Comparison of ENCODE assay signal across 12 mouse cellular contexts in the genomic region with DNA sequence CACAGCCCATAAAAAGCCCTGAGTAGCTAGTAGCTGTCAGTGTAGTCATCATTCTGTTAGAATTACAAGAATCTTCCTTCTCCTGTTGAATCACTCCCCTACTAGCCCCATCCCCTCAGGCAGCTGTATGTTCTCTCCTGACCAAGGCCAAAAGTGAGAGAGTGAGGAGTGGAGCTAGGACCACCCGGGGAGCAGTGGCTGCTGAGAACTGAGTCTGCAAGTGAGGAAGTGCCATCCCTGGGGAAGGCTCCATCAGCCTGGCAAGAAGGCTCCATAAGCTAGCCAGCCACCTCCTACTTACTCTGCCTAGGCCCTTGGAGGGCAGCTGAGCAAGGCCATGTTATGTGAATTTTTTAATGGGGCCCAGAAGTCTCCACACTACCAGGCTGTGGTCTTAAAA. TPM values are rescaled to one million over a fixed set of nuclear protein-coding genes. Genes with fewer than 3 reads are reported as not detected.
A peak's percentile ranks its signal among the peaks of the same experiment; 100 is the strongest.
DNase-seq lines count a peak whose midpoint lies in the region; ATAC-seq and TF ChIP-seq lines count a peak whose summit lies in the region.
"Had no signal": no experiment of that assay in that cellular context is flagged by ENCODE, and none has a peak within 500 bp of the region (broad histone marks: within the 10 kb centered on the region; RNA-seq: fewer than 3 reads in every experiment).

No protein-coding gene starts in this region.

- H3K27me3 ChIP-seq in heart, embryonic 15.5 days, result no peaks in the 10 kb centered on the region
- H3K27me3 ChIP-seq in neural tube, embryonic 13.5 days, result no peaks in the 10 kb centered on the region
- H3K27me3 ChIP-seq in neural tube, embryonic 15.5 days (replicated peaks), result no peaks in the 10 kb centered on the region
- H3K27me3 ChIP-seq in heart, postnatal 0 days (ENCODE audit: control insufficient read depth, insufficient read depth, low read length), result no peaks in the 10 kb centered on the region
- H3K27me3 ChIP-seq in stomach, postnatal 0 days (ENCODE audit: control insufficient read depth, insufficient read depth, low read length), result no peaks in the 10 kb centered on the region

- no peaks in the 10 kb centered on the region for H3K9me3 ChIP-seq in heart, embryonic 15.5 days (replicated peaks)
- no peaks in the 10 kb centered on the region for H3K9me3 ChIP-seq in neural tube, embryonic 13.5 days
- H3K9me3 ChIP-seq in neural tube, embryonic 15.5 days (replicated peaks), result no peaks in the 10 kb centered on the region
- H3K9me3 ChIP-seq in heart, postnatal 0 days (replicated peaks; ENCODE audit: control insufficient read depth, low read length), result no peaks in the 10 kb centered on the region
- no peaks in the 10 kb centered on the region for H3K9me3 ChIP-seq in stomach, postnatal 0 days (ENCODE audit: control insufficient read depth, low read length)

- intact Hi-C loops in heart, postnatal 25 days (cut with DNase I), result no loop called here

- H3K4me2 ChIP-seq in heart, embryonic 15.5 days, result no peak overlapping the region
- H3K4me2 ChIP-seq in neural tube, embryonic 13.5 days, result no peak overlapping the region
- H3K4me2 ChIP-seq in neural tube, embryonic 15.5 days, result no peak overlapping the region
- H3K4me2 ChIP-seq in heart, postnatal 0 days (ENCODE audit: low read depth, low read length), result no peak overlapping the region
- no peak overlapping the region for H3K4me2 ChIP-seq in stomach, postnatal 0 days (replicated peaks; ENCODE audit: low read depth)

- TF ChIP-seq EP300 in heart, postnatal 0 days (IDR thresholded peaks at IDR 0.05; ENCODE audit: low read depth), result no peak
- no peak for TF ChIP-seq EP300 in stomach, postnatal 0 days (optimal IDR thresholded peaks at IDR 0.05)

- H3K9ac ChIP-seq in heart, embryonic 15.5 days, result no peak overlapping the region
- no peak overlapping the region for H3K9ac ChIP-seq in neural tube, embryonic 13.5 days
- H3K9ac ChIP-seq in neural tube, embryonic 15.5 days (replicated peaks), result no peak overlapping the region
- H3K9ac ChIP-seq in heart, postnatal 0 days (replicated peaks; ENCODE audit: low read depth, low read length), result no peak overlapping the region
- H3K9ac ChIP-seq in stomach, postnatal 0 days (ENCODE audit: low read length), result 0 out of 2 replicates have a peak overlapping the region, but pooled peaks have one; percentile 18

- peak overlapping the region; percentile 56; the same call in 1 of the 2 replicates for H3K27ac ChIP-seq in heart, embryonic 15.5 days
- peak overlapping the region; percentile 59 for H3K27ac ChIP-seq in neural tube, embryonic 13.5 days (replicated peaks)
- no peak overlapping the region; the same call in 1 of the 2 replicates for H3K27ac ChIP-seq in neural tube, embryonic 15.5 days (replicated peaks)
- peak overlapping the region; percentile 27; the same call in 1 of the 2 replicates for H3K27ac ChIP-seq in heart, postnatal 0 days (ENCODE audit: low read depth)
- H3K27ac ChIP-seq in stomach, postnatal 0 days (replicated peaks), result peak overlapping the region; percentile 90

- no peak for ATAC-seq in heart, embryonic 15.5 days (replicated peaks; ENCODE audit: insufficient number of reproducible peaks, insufficient read depth, low FRiP score, low read depth)
- no peak for ATAC-seq in neural tube, embryonic 13.5 days (ENCODE audit: low read depth)
- ATAC-seq in neural tube, embryonic 15.5 days (ENCODE audit: low FRiP score), result no peak
- ATAC-seq in heart, postnatal 0 days (ENCODE audit: insufficient read depth, low read depth), result no peak
- ATAC-seq in stomach, postnatal 0 days (ENCODE audit: low FRiP score, low TSS enrichment), result peak; percentile 40; the same call in 1 of the 2 replicates

- no peak overlapping the region for H3K4me3 ChIP-seq in heart, embryonic 15.5 days
- H3K4me3 ChIP-seq in neural tube, embryonic 13.5 days, result no peak overlapping the region
- H3K4me3 ChIP-seq in neural tube, embryonic 15.5 days (replicated peaks), result no peak overlapping the region
- no peak overlapping the region for H3K4me3 ChIP-seq in heart, postnatal 0 days (ENCODE audit: low read depth, low read length)
- no peak overlapping the region for H3K4me3 ChIP-seq in stomach, postnatal 0 days (ENCODE audit: low read depth, low read length)

- no peak for DNase-seq in heart, postnatal 25 days (ENCODE audit: low spot score)
- no peak for DNase-seq in heart, postnatal 0 days (ENCODE audit: low spot score)
- no peak for DNase-seq in stomach, postnatal 0 days (ENCODE audit: low spot score)
- no peak for DNase-seq in frontal cortex, postnatal 25 days (ENCODE audit: low spot score in 2 of 2)
- no peak for DNase-seq in adrenal gland, adult (ENCODE audit: inconsistent age in 2 of 2, low spot score in 1 of 2)
- DNase-seq: adrenal gland, postnatal 36 days; cerebellum, postnatal 36 days; kidney, adult 9 months; liver had no signal

- peaks cover 24% of the 10 kb centered on the region for H3K36me3 ChIP-seq in heart, embryonic 15.5 days
- peaks cover 32% of the 10 kb centered on the region for H3K36me3 ChIP-seq in neural tube, embryonic 13.5 days
- peaks cover 19% of the 10 kb centered on the region for H3K36me3 ChIP-seq in neural tube, embryonic 15.5 days
- H3K36me3 ChIP-seq in heart, postnatal 0 days (replicated peaks; ENCODE audit: control insufficient read depth, insufficient read depth, low read length), result peaks cover 31% of the 10 kb centered on the region
- H3K36me3 ChIP-seq in stomach, postnatal 0 days (ENCODE audit: control insufficient read depth, insufficient read depth, low read length), result no peaks in the 10 kb centered on the region

- WGBS in heart, embryonic 15.5 days, result 19% methylated on average over 1 of the region's 1 CpGs
- WGBS in neural tube, embryonic 13.5 days, result 59% methylated on average over 1 of the region's 1 CpGs
- 74% methylated on average over 1 of the region's 1 CpGs for WGBS in neural tube, embryonic 15.5 days
- WGBS in heart, postnatal 0 days, result 44% methylated on average over 1 of the region's 1 CpGs
- WGBS in stomach, postnatal 0 days, result 9% methylated on average over 1 of the region's 1 CpGs

- no peak for TF ChIP-seq CTCF in heart, postnatal 0 days (IDR thresholded peaks at IDR 0.05; ENCODE audit: low read depth)
- no peak for TF ChIP-seq CTCF in stomach, postnatal 0 days (IDR thresholded peaks at IDR 0.05; ENCODE audit: low read depth)

- peaks cover 56% of the 10 kb centered on the region for H3K4me1 ChIP-seq in heart, embryonic 15.5 days (replicated peaks)
- peaks cover 62% of the 10 kb centered on the region for H3K4me1 ChIP-seq in neural tube, embryonic 13.5 days (replicated peaks)
- H3K4me1 ChIP-seq in neural tube, embryonic 15.5 days, result peaks cover 25% of the 10 kb centered on the region
- H3K4me1 ChIP-seq in heart, postnatal 0 days (ENCODE audit: control insufficient read depth, insufficient read depth), result peaks cover 37% of the 10 kb centered on the region
- H3K4me1 ChIP-seq in stomach, postnatal 0 days (replicated peaks; ENCODE audit: control insufficient read depth, insufficient read depth), result peaks cover 9% of the 10 kb centered on the region

RNA-seq across cellular contexts. Expression of a gene that starts 27.4 kb away (rescaled TPM):
- polyA plus RNA-seq in heart, embryonic 15.5 days (2015; fragmentation: Nextera tagmentation; extraction: Ambion mirVana), result 11.0 and 18.0 TPM in 2 replicates
- total RNA-seq in heart, postnatal 25 days (2021), result 10 to 100 TPM; 15.3 to 19.2 TPM
- polyA plus RNA-seq in neural tube, embryonic 13.5 days (2015; fragmentation: Nextera tagmentation; extraction: Ambion mirVana), result 7.4 and 9.2 TPM in 2 replicates
- polyA plus RNA-seq in neural tube, embryonic 15.5 days (2015; fragmentation: Nextera tagmentation; extraction: Ambion mirVana), result 5.3 and 10.7 TPM in 2 replicates
- total RNA-seq in heart, postnatal 0 days (2014; rRNA removed; ENCODE audit: low replicate concordance), result 17.8 and 19.5 TPM in 2 replicates
- 4.8 and 6.1 TPM in 2 replicates for polyA plus RNA-seq in heart, postnatal 0 days (2015; fragmentation: Nextera tagmentation; extraction: Ambion mirVana)
- 6.6 and 8.2 TPM in 2 replicates for polyA plus RNA-seq in stomach, postnatal 0 days (2015; fragmentation: Nextera tagmentation; extraction: Ambion mirVana)

RNA-seq across cellular contexts. Expression of a gene that starts 36.7 kb away (rescaled TPM):
- 14.4 and 17.5 TPM in 2 replicates for polyA plus RNA-seq in heart, embryonic 15.5 days (2015; fragmentation: Nextera tagmentation; extraction: Ambion mirVana)
- total RNA-seq in heart, postnatal 25 days (2021), result 1 to 10 TPM; 6.0 to 6.1 TPM
- polyA plus RNA-seq in neural tube, embryonic 13.5 days (2015; fragmentation: Nextera tagmentation; extraction: Ambion mirVana), result 18.6 and 20.5 TPM in 2 replicates
- polyA plus RNA-seq in neural tube, embryonic 15.5 days (2015; fragmentation: Nextera tagmentation; extraction: Ambion mirVana), result 12.6 and 15.4 TPM in 2 replicates
- 8.9 and 35.2 TPM in 2 replicates for total RNA-seq in heart, postnatal 0 days (2014; rRNA removed; ENCODE audit: low replicate concordance)
- 12.9 and 13.4 TPM in 2 replicates for polyA plus RNA-seq in heart, postnatal 0 days (2015; fragmentation: Nextera tagmentation; extraction: Ambion mirVana)
- polyA plus RNA-seq in stomach, postnatal 0 days (2015; fragmentation: Nextera tagmentation; extraction: Ambion mirVana), result 19.3 and 20.2 TPM in 2 replicates

RNA-seq across cellular contexts. Expression of a gene that starts 49.1 kb away (rescaled TPM):
- 17.2 and 20.5 TPM in 2 replicates for polyA plus RNA-seq in heart, embryonic 15.5 days (2015; fragmentation: Nextera tagmentation; extraction: Ambion mirVana)
- 1 to 10 TPM; 7.4 to 9.0 TPM for total RNA-seq in heart, postnatal 25 days (2021)
- 13.7 and 15.0 TPM in 2 replicates for polyA plus RNA-seq in neural tube, embryonic 13.5 days (2015; fragmentation: Nextera tagmentation; extraction: Ambion mirVana)
- polyA plus RNA-seq in neural tube, embryonic 15.5 days (2015; fragmentation: Nextera tagmentation; extraction: Ambion mirVana), result 13.8 and 16.2 TPM in 2 replicates
- total RNA-seq in heart, postnatal 0 days (2014; rRNA removed; ENCODE audit: low replicate concordance), result 34.4 and 72.1 TPM in 2 replicates
- polyA plus RNA-seq in heart, postnatal 0 days (2015; fragmentation: Nextera tagmentation; extraction: Ambion mirVana), result 19.3 and 20.2 TPM in 2 replicates
- 15.2 and 15.8 TPM in 2 replicates for polyA plus RNA-seq in stomach, postnatal 0 days (2015; fragmentation: Nextera tagmentation; extraction: Ambion mirVana)

RNA-seq across cellular contexts. Expression of a gene that starts 51.7 kb away (rescaled TPM):
- 12.4 and 13.1 TPM in 2 replicates for polyA plus RNA-seq in heart, embryonic 15.5 days (2015; fragmentation: Nextera tagmentation; extraction: Ambion mirVana)
- total RNA-seq in heart, postnatal 25 days (2021), result 1 to 10 TPM; 9.7 to 9.8 TPM
- 12.4 and 16.5 TPM in 2 replicates for polyA plus RNA-seq in neural tube, embryonic 13.5 days (2015; fragmentation: Nextera tagmentation; extraction: Ambion mirVana)
- 12.6 and 13.7 TPM in 2 replicates for polyA plus RNA-seq in neural tube, embryonic 15.5 days (2015; fragmentation: Nextera tagmentation; extraction: Ambion mirVana)
- 6.0 and 19.7 TPM in 2 replicates for total RNA-seq in heart, postnatal 0 days (2014; rRNA removed; ENCODE audit: low replicate concordance)
- 12.2 and 12.8 TPM in 2 replicates for polyA plus RNA-seq in heart, postnatal 0 days (2015; fragmentation: Nextera tagmentation; extraction: Ambion mirVana)
- 2.1 and 2.9 TPM in 2 replicates for polyA plus RNA-seq in stomach, postnatal 0 days (2015; fragmentation: Nextera tagmentation; extraction: Ambion mirVana)
